Mouse (Mus musculus): ENCODE measurements around the gene Gnpat. TPM values are rescaled to one million over a fixed set of nuclear protein-coding genes. Genes with fewer than 3 reads are reported as not detected.

Gnpat gene
- polyA plus RNA-seq, 1 experiment from 2014 or later = 102 TPM

DNA sequence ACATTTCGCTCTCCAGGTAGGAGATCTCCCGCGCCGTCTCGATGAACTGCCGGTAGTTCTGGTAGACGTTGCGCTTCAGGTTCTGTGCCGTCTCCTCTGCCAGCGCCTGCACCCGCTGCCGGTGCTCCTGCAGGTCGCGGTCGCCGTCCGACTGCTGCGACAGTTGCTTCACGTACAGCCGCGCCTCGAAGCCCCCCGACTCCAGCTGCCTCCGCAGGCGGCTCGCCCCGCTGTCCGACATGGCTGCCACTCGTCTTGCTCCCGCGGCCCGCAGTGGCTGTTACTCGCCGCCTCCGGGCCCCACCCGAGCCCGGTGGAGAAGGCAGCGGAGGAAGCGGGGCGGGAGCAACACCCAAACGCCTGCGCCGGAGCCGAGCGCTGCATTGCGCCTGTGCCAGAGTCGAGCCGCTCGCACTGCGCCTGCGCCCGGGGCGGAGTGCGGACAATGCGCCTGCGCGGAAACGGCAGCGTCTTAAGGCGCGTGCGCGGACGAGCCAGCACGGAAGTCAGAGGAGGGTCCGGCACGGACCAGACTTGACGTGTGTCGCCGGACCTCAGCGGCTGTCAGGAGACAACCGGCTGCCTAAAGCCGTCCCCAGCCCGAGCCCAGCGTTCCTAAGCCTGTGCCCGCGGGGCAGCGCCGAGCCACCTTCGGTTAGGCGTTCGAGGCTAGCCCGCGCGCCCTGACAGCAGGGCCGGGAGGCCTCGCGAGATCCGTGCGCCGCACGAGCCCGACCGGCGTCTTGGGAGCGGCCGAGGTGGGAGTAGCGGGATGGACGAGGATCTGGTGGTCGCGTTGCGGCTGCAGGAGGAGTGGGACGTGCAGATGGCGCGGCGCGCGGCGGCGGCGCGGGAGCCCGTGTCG is 34.8 kb downstream of the Gnpat start, which contains the start of the genes Exoc8 and Sprtn:
Exoc8 (minus strand) TSS at position 320 of the 865 bp plus-strand sequence.
Sprtn (plus strand) TSS at position 501 of the 865 bp plus-strand sequence.
- peak; percentile 53 for ATAC-seq
- H3K27me3 ChIP-seq = peaks cover 8% of the 10 kb centered on the region
- no peak for TF ChIP-seq CTCF (IDR thresholded peaks at IDR 0.05)
- ChIA-PET CTCF (interaction anchor here (1.3 kb wide), 1 partner anchor 15 kb away, joined by 4 read pairs; no protein-coding TSS in a partner anchor), POLR2A (interaction anchor here (0.8 to 1.5 kb wide), 4 partner anchors 19 to 115 kb away, joined by 3 to 5 read pairs (median 4); partner anchors contain the start of gene Tsnax)
- peak; percentile 70 for DNase-seq (ENCODE audit: low read depth, low spot score)
- in situ Hi-C loops (cut with MboI; ENCODE audit: low pct_unique_long_range_greater_than_20kb) = loop anchor here (5.0 kb wide), 2 partner anchors 55 to 140 kb away; no protein-coding TSS in a partner anchor

GRCm38 (mm10) chr8:124898251-124898905 is 35.5 kb downstream of the Gnpat start:
- no peak for TF ChIP-seq CTCF (IDR thresholded peaks at IDR 0.05)
- DNase-seq (ENCODE audit: low read depth, low spot score) (no peak), ATAC-seq (no peak)
- H3K27me3 ChIP-seq = peaks cover 8% of the 10 kb centered on the region
- CTCF ChIA-PET = no interaction called here
- POLR2A ChIA-PET = interaction anchor here (0.9 to 1.2 kb wide), 2 partner anchors 28 to 50 kb away, joined by 3 to 4 read pairs; no protein-coding TSS in a partner anchor
- in situ Hi-C loops (cut with MboI; ENCODE audit: low pct_unique_long_range_greater_than_20kb) = loop anchor here (5.0 kb wide), 2 partner anchors 54 to 139 kb away; no protein-coding TSS in a partner anchor

- no peaks in the 10 kb centered on the region for H3K27me3 ChIP-seq
- TF ChIP-seq CTCF (IDR thresholded peaks at IDR 0.05) = no peak
- ChIA-PET CTCF (interaction anchor here (1.2 kb wide), 1 partner anchor 14 kb away, joined by 3 read pairs; no protein-coding TSS in a partner anchor), POLR2A (interaction anchor here (1.1 kb wide), 1 partner anchor 15 kb away, joined by 3 read pairs; no protein-coding TSS in a partner anchor)
- ATAC-seq (no peak), DNase-seq (ENCODE audit: low read depth, low spot score) (no peak)
- in situ Hi-C loops (cut with MboI; ENCODE audit: low pct_unique_long_range_greater_than_20kb) = no loop called here
These were observed 40.4 kb downstream of the Gnpat start for GRCm38 (mm10) chr8:124903198-124903597.

- in situ Hi-C loops (cut with MboI; ENCODE audit: low pct_unique_long_range_greater_than_20kb) = no loop called here
- no peaks in the 10 kb centered on the region for H3K27me3 ChIP-seq
- ChIA-PET CTCF (interaction anchor here (1.1 kb wide), 1 partner anchor 53 kb away, joined by 3 read pairs; no protein-coding TSS in a partner anchor), POLR2A (interaction anchor here (1.0 kb wide), 1 partner anchor 22 kb away, joined by 3 read pairs; no protein-coding TSS in a partner anchor)
- DNase-seq (ENCODE audit: low read depth, low spot score) (no peak), ATAC-seq (no peak)
- TF ChIP-seq CTCF (IDR thresholded peaks at IDR 0.05) = no peak
These were observed 42.6 kb downstream of the Gnpat start for GRCm38 (mm10) chr8:124905482-124905881.

DNA sequence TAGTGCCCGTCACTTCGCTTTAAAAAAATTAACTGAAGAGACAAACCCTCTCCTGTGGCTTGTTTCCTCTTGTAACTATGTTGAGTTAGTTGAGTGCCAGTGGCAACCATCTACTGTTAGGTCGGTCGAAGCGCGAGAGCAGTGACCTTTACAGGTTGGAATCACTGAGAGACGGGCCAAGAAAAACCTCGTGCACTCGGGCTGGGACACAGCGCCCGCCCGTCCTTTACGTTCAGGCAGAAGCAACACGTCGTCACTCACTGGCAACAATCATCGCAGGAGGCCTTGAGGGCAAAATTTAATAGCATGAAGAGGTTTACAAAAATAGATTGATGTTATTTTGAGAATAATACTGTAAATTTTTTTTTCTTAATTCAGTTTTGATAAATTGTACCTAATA is 47.1 kb downstream of the Gnpat start:
- ATAC-seq = no peak
- no peak for DNase-seq (ENCODE audit: low read depth, low spot score)
- TF ChIP-seq CTCF (IDR thresholded peaks at IDR 0.05) = no peak
- in situ Hi-C loops (cut with MboI; ENCODE audit: low pct_unique_long_range_greater_than_20kb) = no loop called here
- POLR2A ChIA-PET = no interaction called here
- H3K27me3 ChIP-seq = no peaks in the 10 kb centered on the region
- CTCF ChIA-PET = no interaction called here

DNA sequence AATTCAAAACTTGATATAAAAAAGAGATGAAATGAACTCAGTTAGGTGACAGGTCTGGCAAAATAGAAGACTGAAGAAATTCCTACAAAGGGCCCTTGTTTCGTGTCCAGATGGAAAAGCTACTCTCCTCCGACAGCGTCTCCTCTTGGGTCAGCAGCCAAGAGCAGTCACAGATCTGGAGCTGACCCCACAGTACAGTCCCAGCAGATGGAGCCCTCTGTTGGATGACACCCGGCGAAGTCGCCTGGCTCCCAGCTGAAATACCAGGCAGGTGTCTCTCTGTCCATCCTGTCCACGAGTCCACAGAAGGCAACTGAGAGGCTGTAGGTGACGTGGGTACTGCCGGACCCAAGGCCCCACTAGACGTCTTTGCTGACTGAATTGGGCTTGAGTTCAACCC is 47.5 kb downstream of the Gnpat start:
- ChIA-PET POLR2A (no interaction called here), CTCF (no interaction called here)
- no peaks in the 10 kb centered on the region for H3K27me3 ChIP-seq
- no peak for TF ChIP-seq CTCF (IDR thresholded peaks at IDR 0.05)
- DNase-seq (ENCODE audit: low read depth, low spot score) = no peak
- ATAC-seq = no peak
- in situ Hi-C loops (cut with MboI; ENCODE audit: low pct_unique_long_range_greater_than_20kb) = no loop called here

DNA sequence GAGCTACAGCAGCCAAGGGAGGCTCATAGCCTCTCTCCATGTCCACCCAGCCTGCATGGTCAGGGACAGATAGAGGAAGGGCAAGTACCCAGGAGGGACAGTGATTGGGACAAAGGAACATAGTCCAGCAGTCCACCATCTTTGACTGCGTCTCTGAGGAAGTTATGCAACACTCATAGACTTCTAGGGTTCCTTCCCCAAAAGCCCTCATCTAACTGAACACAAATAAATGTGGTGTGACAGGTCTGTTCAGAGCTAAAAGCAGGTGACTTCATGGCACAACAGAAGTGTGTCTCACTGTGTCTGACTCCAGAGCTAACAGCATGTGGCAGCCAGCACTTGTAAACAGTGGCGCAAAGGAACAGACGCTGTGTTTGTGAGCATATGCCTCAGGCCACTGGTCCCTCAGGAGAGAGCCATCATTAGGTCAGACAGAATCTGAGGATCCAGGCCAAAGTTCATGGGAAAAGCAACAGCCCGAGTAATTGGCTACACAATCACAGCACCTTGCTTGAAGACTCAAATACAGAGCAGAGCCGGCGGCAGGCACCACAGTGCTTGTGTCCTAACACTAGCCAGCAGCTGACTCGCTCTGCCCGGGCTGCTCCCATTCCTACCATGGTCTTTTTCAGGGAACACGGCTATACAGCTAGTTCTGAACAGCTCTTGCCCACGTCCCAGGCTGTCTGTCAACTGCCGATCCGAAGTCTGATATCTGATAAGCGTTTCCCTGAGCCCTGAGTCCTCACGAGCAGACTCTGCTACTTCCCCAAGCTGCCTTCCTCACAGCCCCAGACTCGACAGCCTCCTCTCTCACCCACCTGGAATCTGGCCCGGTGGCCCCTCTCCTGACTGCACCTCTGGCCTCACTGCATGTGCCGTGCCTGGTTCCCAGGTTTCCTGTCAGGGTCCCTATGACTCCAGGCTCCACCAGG is 49.4 kb downstream of the Gnpat start:
- no peak for TF ChIP-seq CTCF (IDR thresholded peaks at IDR 0.05)
- POLR2A ChIA-PET = no interaction called here
- ATAC-seq (no peak), DNase-seq (ENCODE audit: low read depth, low spot score) (no peak)
- H3K27me3 ChIP-seq = no peaks in the 10 kb centered on the region
- in situ Hi-C loops (cut with MboI; ENCODE audit: low pct_unique_long_range_greater_than_20kb) = no loop called here
- CTCF ChIA-PET = no interaction called here

- DNase-seq (ENCODE audit: low read depth, low spot score) = no peak
- ATAC-seq = no peak
- POLR2A ChIA-PET = no interaction called here
These were observed 51.2 kb downstream of the Gnpat start for GRCm38 (mm10) chr8:124914061-124914460.

DNA sequence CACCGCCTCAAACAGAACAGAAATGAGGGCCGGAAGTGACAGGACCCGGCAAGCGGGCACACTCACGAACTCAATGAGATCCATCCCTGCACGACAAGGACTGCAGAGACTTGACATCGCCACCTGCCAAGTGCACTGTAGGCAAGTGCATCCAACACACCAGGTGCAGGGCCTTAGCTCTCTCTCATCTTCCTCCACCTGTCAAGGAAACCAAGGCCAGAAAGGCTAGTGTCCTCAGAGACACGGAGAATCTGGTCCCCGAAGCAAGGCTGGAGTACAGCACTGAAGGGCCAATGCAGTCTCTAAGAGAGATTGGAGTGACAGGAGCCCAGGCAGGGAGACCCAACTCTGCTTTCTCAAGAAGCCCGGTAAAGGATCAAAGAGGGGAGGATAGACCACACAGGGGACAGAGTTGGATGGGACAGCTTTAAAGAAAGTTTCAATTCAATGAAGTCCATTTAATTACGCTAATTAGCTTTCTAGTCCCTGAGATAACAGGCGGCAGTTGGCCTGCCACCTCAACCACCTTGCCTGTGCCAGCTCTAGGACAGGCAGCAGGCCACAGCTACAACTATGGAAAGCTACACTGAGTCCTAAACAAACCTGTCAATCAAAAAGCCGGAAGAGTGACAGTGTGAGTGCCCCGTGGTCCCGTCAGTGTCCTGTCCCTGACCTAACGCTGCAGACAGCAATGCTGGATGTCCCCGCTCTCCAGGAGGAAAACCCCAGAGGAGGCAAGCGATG is 55.1 kb downstream of the Gnpat start:
- CTCF ChIA-PET = interaction anchor here (0.8 to 1.5 kb wide), 5 partner anchors 9 to 30 kb away, joined by 3 read pairs; no protein-coding TSS in a partner anchor
- no peak for DNase-seq (ENCODE audit: low read depth, low spot score)
- ATAC-seq = no peak
- in situ Hi-C loops (cut with MboI; ENCODE audit: low pct_unique_long_range_greater_than_20kb) = no loop called here
- TF ChIP-seq CTCF (IDR thresholded peaks at IDR 0.05) = no peak
- no peaks in the 10 kb centered on the region for H3K27me3 ChIP-seq
- POLR2A ChIA-PET = interaction anchor here (0.9 kb wide), 1 partner anchor 14 kb away, joined by 3 read pairs; no protein-coding TSS in a partner anchor

More at GRCm38 (mm10) chr8:124914061-124914460, 51.2 kb downstream of the Gnpat start:
- TF ChIP-seq CTCF (IDR thresholded peaks at IDR 0.05) = no peak
- CTCF ChIA-PET = no interaction called here
- H3K27me3 ChIP-seq = no peaks in the 10 kb centered on the region
- in situ Hi-C loops (cut with MboI; ENCODE audit: low pct_unique_long_range_greater_than_20kb) = no loop called here

Data from Patski (cell line).